Mouse (Mus musculus): Measurements from ENCODE around the gene Zfp341.

DNA sequence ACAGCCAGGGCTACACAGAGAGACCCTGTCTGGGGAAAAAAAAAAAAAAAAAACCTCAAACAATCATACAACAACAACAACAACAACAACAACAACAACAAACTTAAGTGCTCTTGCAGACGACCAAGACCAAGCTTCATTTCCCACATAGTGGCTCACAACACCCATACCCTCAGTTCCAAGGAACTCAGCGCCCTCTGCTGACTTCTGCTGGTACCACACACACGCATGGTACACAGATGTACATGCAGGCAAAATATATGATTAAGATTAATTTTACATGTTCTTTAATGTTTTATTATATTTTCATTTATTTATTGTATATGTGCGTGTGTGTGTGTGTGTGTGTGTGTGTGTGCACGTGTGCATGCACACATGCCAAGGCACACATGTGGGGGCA, 26.7 kb upstream of the Zfp341 start:
- TF ChIP-seq CTCF (IDR thresholded peaks at IDR 0.05; ENCODE audit: low read depth), result peak; percentile 79
- no peak for TF ChIP-seq EP300 (IDR thresholded peaks at IDR 0.05; ENCODE audit: low read depth)
